Mouse (Mus musculus) kidney, adult 2 months (tissue): ENCODE measurements around the gene Mllt3.

Experiments used
- CTCF ChIP-seq: fragments of 200-500 bp; conservative IDR thresholded peaks from 2 replicates; pipeline ENCODE4 v1.5.1; 2011; ENCODE audit warnings: low read depth, mild to moderate bottlenecking, control low read depth, low read length, moderate library complexity, mixed read lengths; ENCODE audit not compliant: insufficient read depth, insufficient read length
- POLR2A ChIP-seq: fragments of 200-500 bp; IDR thresholded peaks from one replicate; pipeline ENCODE4 v1.6.1; 2011; ENCODE audit warnings: low read depth, low read length, control low read depth

- TF ChIP-seq POLR2A (no peak), CTCF (no peak)
These were observed 168.1 kb downstream of the Mllt3 start for GRCm38 (mm10) chr4:87865041-87865440.
